Mouse (Mus musculus): ENCODE results near the gene Syne4.

- TF ChIP-seq GATA1 (IDR thresholded peaks at IDR 0.05; ENCODE audit: low read length) (no peak), TAL1 (IDR thresholded peaks at IDR 0.05; ENCODE audit: low read length) (no peak)
Observed at GRCm38 (mm10) chr7:30332622-30333259, 18.1 kb downstream of the Syne4 start.
